In the genomic region with DNA sequence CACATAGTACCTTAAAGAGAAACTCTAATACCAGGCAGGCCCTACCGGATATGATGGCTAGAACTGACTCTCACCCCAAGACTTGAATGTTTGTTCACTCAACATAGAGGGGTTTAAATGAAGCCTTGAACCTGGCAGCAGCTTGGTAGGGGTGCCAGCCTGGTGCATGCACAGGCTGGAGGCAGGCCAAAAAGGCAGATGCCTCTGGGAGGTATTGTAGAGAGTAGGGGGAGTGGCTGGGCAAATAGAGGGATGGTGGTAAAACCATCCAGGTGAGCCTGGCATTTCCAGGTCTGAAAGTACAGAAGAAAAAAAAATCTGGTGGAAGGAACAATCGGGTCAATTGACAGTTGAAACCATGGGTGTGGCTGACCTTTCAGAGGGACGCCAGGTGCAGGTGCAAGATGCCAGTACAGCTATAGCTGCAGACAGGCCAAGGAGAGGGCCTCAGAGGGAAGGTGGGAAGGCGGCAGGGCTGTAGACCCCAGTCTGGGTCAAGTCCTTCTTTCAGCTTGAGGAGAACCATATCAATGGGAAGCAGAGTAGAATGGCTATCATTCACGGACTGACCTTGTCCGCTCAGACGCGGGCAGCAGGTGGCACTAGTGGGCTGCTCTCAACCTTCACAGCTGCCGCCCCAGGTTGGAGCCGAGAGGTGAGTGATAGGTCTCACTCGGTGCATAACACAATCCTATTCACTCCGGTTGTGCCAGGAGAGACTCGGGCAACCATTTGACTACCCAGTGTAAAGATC, we compare ENCODE assay signal across 8 mouse cellular contexts. TPM values are rescaled to one million over a fixed set of nuclear protein-coding genes. Genes with fewer than 3 reads are reported as not detected.
DNase-seq lines count a peak whose midpoint lies in the region; ATAC-seq and TF ChIP-seq lines count a peak whose summit lies in the region.

No protein-coding gene starts in this region.

- H3K9ac ChIP-seq in embryonic facial prominence, embryonic 13.5 days = no peak overlapping the region
- H3K9ac ChIP-seq in heart, postnatal 0 days (replicated peaks; ENCODE audit: low read depth, low read length) = no peak overlapping the region
- H3K9ac ChIP-seq in lung, embryonic 14.5 days = no peak overlapping the region
- H3K9ac ChIP-seq in neural tube, embryonic 14.5 days (replicated peaks; ENCODE audit: low read depth, low read length) = peak overlapping the region; percentile 32; the same call in 1 of the 2 replicates

- peak; percentile 79 for DNase-seq in adrenal gland, postnatal 25 days
- DNase-seq in heart, postnatal 0 days (ENCODE audit: low spot score) = peak; percentile 46
- DNase-seq in kidney, postnatal 25 days = peak; percentile 77 to 87
- DNase-seq in lung, embryonic 14.5 days = peak; percentile 80
- peak; percentile 83 for DNase-seq in thymus, postnatal 4 days

- ATAC-seq in embryonic facial prominence, embryonic 13.5 days (ENCODE audit: insufficient number of reproducible peaks, insufficient read depth, low FRiP score, low TSS enrichment, low read depth) = 0 out of 2 replicates have a peak, but pooled peaks have one; percentile 26
- peak; percentile 81 for ATAC-seq in heart, postnatal 0 days (ENCODE audit: insufficient read depth, low read depth)
- ATAC-seq in lung, embryonic 14.5 days (ENCODE audit: insufficient read depth) = 0 out of 2 replicates have a peak, but pooled peaks have one; percentile 66
- peak; percentile 89 for ATAC-seq in neural tube, embryonic 14.5 days (ENCODE audit: low read depth)

- WGBS in embryonic facial prominence, embryonic 13.5 days = 15% methylated on average over 13 of the region's 13 CpGs
- WGBS in heart, postnatal 0 days = 16% methylated on average over 13 of the region's 13 CpGs
- 15% methylated on average over 13 of the region's 13 CpGs for WGBS in lung, embryonic 14.5 days
- 18% methylated on average over 13 of the region's 13 CpGs for WGBS in neural tube, embryonic 14.5 days

- no peak for TF ChIP-seq EP300 in heart, postnatal 0 days (IDR thresholded peaks at IDR 0.05; ENCODE audit: low read depth)

- H3K4me1 ChIP-seq in E14TG2a.4 (replicated peaks; ENCODE audit: low read depth, low read length) = peaks cover 10% of the 10 kb centered on the region; the same call in 1 of the 2 replicates
- H3K4me1 ChIP-seq in embryonic facial prominence, embryonic 13.5 days = 0 out of 2 replicates have a peak, but pooled peaks cover 3% of the 10 kb centered on the region
- H3K4me1 ChIP-seq in heart, postnatal 0 days (ENCODE audit: control insufficient read depth, insufficient read depth) = peaks cover 15% of the 10 kb centered on the region; the same call in 1 of the 2 replicates
- no peaks in the 10 kb centered on the region for H3K4me1 ChIP-seq in lung, embryonic 14.5 days (ENCODE audit: insufficient read depth)
- H3K4me1 ChIP-seq in neural tube, embryonic 14.5 days (ENCODE audit: control insufficient read depth, insufficient read depth, low read length) = no peaks in the 10 kb centered on the region

- H3K27me3 ChIP-seq in E14TG2a.4 (ENCODE audit: insufficient read depth, low read length) = peaks cover 33% of the 10 kb centered on the region
- H3K27me3 ChIP-seq in embryonic facial prominence, embryonic 13.5 days = peaks cover 43% of the 10 kb centered on the region
- H3K27me3 ChIP-seq in heart, postnatal 0 days (ENCODE audit: control insufficient read depth, insufficient read depth, low read length) = 0 out of 2 replicates have a peak, but pooled peaks cover 2% of the 10 kb centered on the region
- 0 out of 2 replicates have a peak, but pooled peaks cover 5% of the 10 kb centered on the region for H3K27me3 ChIP-seq in lung, embryonic 14.5 days (ENCODE audit: insufficient read depth, low read length)
- H3K27me3 ChIP-seq in neural tube, embryonic 14.5 days (ENCODE audit: control insufficient read depth, insufficient read depth, low read length) = no peaks in the 10 kb centered on the region

- 0 out of 2 replicates have a peak, but pooled peaks have one; percentile 18 for TF ChIP-seq CTCF in E14TG2a.4 (conservative IDR thresholded peaks at IDR 0.05; ENCODE audit: low read length)
- peak; percentile 81 for TF ChIP-seq CTCF in heart, postnatal 0 days (IDR thresholded peaks at IDR 0.05; ENCODE audit: low read depth)
- TF ChIP-seq CTCF in lung, embryonic 14.5 days (IDR thresholded peaks at IDR 0.05; ENCODE audit: low read depth) = peak; percentile 81

- no peaks in the 10 kb centered on the region for H3K9me3 ChIP-seq in E14TG2a.4 (ENCODE audit: low read length)
- no peaks in the 10 kb centered on the region for H3K9me3 ChIP-seq in embryonic facial prominence, embryonic 13.5 days
- no peaks in the 10 kb centered on the region for H3K9me3 ChIP-seq in heart, postnatal 0 days (replicated peaks; ENCODE audit: control insufficient read depth, low read length)
- no peaks in the 10 kb centered on the region for H3K9me3 ChIP-seq in lung, embryonic 14.5 days (ENCODE audit: low read depth, low read length)
- H3K9me3 ChIP-seq in neural tube, embryonic 14.5 days (ENCODE audit: control insufficient read depth, low read length) = no peaks in the 10 kb centered on the region

- no peak overlapping the region for H3K27ac ChIP-seq in embryonic facial prominence, embryonic 13.5 days
- no peak overlapping the region for H3K27ac ChIP-seq in heart, postnatal 0 days (ENCODE audit: low read depth)
- H3K27ac ChIP-seq in lung, embryonic 14.5 days (ENCODE audit: low read depth) = no peak overlapping the region
- H3K27ac ChIP-seq in neural tube, embryonic 14.5 days (ENCODE audit: low read depth, low read length) = no peak overlapping the region

- H3K4me2 ChIP-seq in embryonic facial prominence, embryonic 13.5 days = peak overlapping the region; percentile 30; the same call in 1 of the 2 replicates
- H3K4me2 ChIP-seq in heart, postnatal 0 days (ENCODE audit: low read depth, low read length) = peak overlapping the region; percentile 45
- peak overlapping the region; percentile 37; the same call in 1 of the 2 replicates for H3K4me2 ChIP-seq in lung, embryonic 14.5 days
- H3K4me2 ChIP-seq in neural tube, embryonic 14.5 days (ENCODE audit: low read depth, low read length) = peak overlapping the region; percentile 46

- peak overlapping the region; percentile 32 for H3K4me3 ChIP-seq in E14TG2a.4 (replicated peaks; ENCODE audit: low read length)
- no peak overlapping the region for H3K4me3 ChIP-seq in embryonic facial prominence, embryonic 13.5 days
- 0 out of 2 replicates have a peak overlapping the region, but pooled peaks have one; percentile 9 for H3K4me3 ChIP-seq in heart, postnatal 0 days (ENCODE audit: low read depth, low read length)
- H3K4me3 ChIP-seq in lung, embryonic 14.5 days (ENCODE audit: low read depth, low read length) = no peak overlapping the region
- peak overlapping the region; percentile 16; the same call in 1 of the 2 replicates for H3K4me3 ChIP-seq in neural tube, embryonic 14.5 days (ENCODE audit: low read depth, low read length)

- H3K36me3 ChIP-seq in E14TG2a.4 (ENCODE audit: insufficient read depth, low read length) = no peaks in the 10 kb centered on the region
- H3K36me3 ChIP-seq in embryonic facial prominence, embryonic 13.5 days = no peaks in the 10 kb centered on the region
- H3K36me3 ChIP-seq in heart, postnatal 0 days (replicated peaks; ENCODE audit: control insufficient read depth, insufficient read depth, low read length) = no peaks in the 10 kb centered on the region
- H3K36me3 ChIP-seq in lung, embryonic 14.5 days (ENCODE audit: insufficient read depth) = no peaks in the 10 kb centered on the region
- no peaks in the 10 kb centered on the region for H3K36me3 ChIP-seq in neural tube, embryonic 14.5 days (ENCODE audit: control insufficient read depth, insufficient read depth, low read length)

RNA-seq across cellular contexts. Expression of a gene that starts 9.8 kb away (rescaled TPM):
- total RNA-seq in adrenal gland, postnatal 25 days (2021) = 50.3 and 56.9 TPM in 2 replicates
- polyA plus RNA-seq in embryonic facial prominence, embryonic 13.5 days (2015; fragmentation: Nextera tagmentation; extraction: Ambion mirVana) = 66.1 and 69.2 TPM in 2 replicates
- total RNA-seq in heart, postnatal 0 days (2014; rRNA removed; ENCODE audit: low replicate concordance) = 48.3 and 53.6 TPM in 2 replicates
- 45.5 and 49.6 TPM in 2 replicates for polyA plus RNA-seq in heart, postnatal 0 days (2015; fragmentation: Nextera tagmentation; extraction: Ambion mirVana)
- polyA plus RNA-seq in lung, embryonic 14.5 days (2014; fragmentation: Nextera tagmentation; extraction: Ambion mirVana) = 76.2 and 78.4 TPM in 2 replicates
- polyA plus RNA-seq in neural tube, embryonic 14.5 days (2014; fragmentation: Nextera tagmentation; extraction: Ambion mirVana) = 50.5 and 53.5 TPM in 2 replicates

RNA-seq across cellular contexts. Expression of a gene that starts 25.0 kb away (rescaled TPM):
- 3.9 and 4.7 TPM in 2 replicates for total RNA-seq in adrenal gland, postnatal 25 days (2021)
- polyA plus RNA-seq in embryonic facial prominence, embryonic 13.5 days (2015; fragmentation: Nextera tagmentation; extraction: Ambion mirVana) = 2.4 and 2.6 TPM in 2 replicates
- total RNA-seq in heart, postnatal 0 days (2014; rRNA removed; ENCODE audit: low replicate concordance) = 29.4 and 31.4 TPM in 2 replicates
- polyA plus RNA-seq in heart, postnatal 0 days (2015; fragmentation: Nextera tagmentation; extraction: Ambion mirVana) = 6.4 and 9.0 TPM in 2 replicates
- polyA plus RNA-seq in lung, embryonic 14.5 days (2014; fragmentation: Nextera tagmentation; extraction: Ambion mirVana) = 1.8 and 1.9 TPM in 2 replicates
- polyA plus RNA-seq in neural tube, embryonic 14.5 days (2014; fragmentation: Nextera tagmentation; extraction: Ambion mirVana) = 136 and 141 TPM in 2 replicates

RNA-seq across cellular contexts. Expression of a gene that starts 49.9 kb away (rescaled TPM):
- not detected in 2 replicates for total RNA-seq in adrenal gland, postnatal 25 days (2021)
- not detected in 2 replicates for polyA plus RNA-seq in embryonic facial prominence, embryonic 13.5 days (2015; fragmentation: Nextera tagmentation; extraction: Ambion mirVana)
- not detected in 2 replicates for total RNA-seq in heart, postnatal 0 days (2014; rRNA removed; ENCODE audit: low replicate concordance)
- polyA plus RNA-seq in heart, postnatal 0 days (2015; fragmentation: Nextera tagmentation; extraction: Ambion mirVana) = not detected in 2 replicates
- polyA plus RNA-seq in lung, embryonic 14.5 days (2014; fragmentation: Nextera tagmentation; extraction: Ambion mirVana) = not detected in 2 replicates
- polyA plus RNA-seq in neural tube, embryonic 14.5 days (2014; fragmentation: Nextera tagmentation; extraction: Ambion mirVana) = not detected in 2 replicates

Comparison
In these comparisons a context has a peak if more than half of its experiments do, and no peak if none do; other contexts are left out.
1. H3K4me3 ChIP-seq: peak in E14TG2a.4 (single experiment), heart, postnatal 0 days (single experiment) and neural tube, embryonic 14.5 days (single experiment); none in embryonic facial prominence, embryonic 13.5 days (single experiment) and lung, embryonic 14.5 days (single experiment).
2. CTCF ChIP-seq: peak in every context shown above with its lines; median percentile 81 in heart, postnatal 0 days; 81 in lung, embryonic 14.5 days; 18 in E14TG2a.4.
3. ATAC-seq: peak in every context shown above with its lines; median percentile 89 in neural tube, embryonic 14.5 days; 81 in heart, postnatal 0 days; 66 in lung, embryonic 14.5 days; 26 in embryonic facial prominence, embryonic 13.5 days.
4. RNA of a gene that starts 25.0 kb away (polyA plus RNA-seq): 136 to 141 TPM in neural tube, embryonic 14.5 days; 6.4 to 9.0 TPM in heart, postnatal 0 days, 2.4 to 2.6 TPM in embryonic facial prominence, embryonic 13.5 days and 1.8 to 1.9 TPM in lung, embryonic 14.5 days; every median in the first group is over 10 times any median in the second.
5. Peak in every context shown above with its lines, with median percentiles within 50 percentile points of each other: DNase-seq and H3K4me2 ChIP-seq.